Mouse (Mus musculus) WW6 (cell line): ENCODE measurements around the gene Mast4.

Experiments
- DNase-seq: peaks from one replicate; pipeline ENCODE4 v3.0.0-alpha.2; 2013; ENCODE audit warnings: low read depth, low spot score

Mast4 gene

DNA sequence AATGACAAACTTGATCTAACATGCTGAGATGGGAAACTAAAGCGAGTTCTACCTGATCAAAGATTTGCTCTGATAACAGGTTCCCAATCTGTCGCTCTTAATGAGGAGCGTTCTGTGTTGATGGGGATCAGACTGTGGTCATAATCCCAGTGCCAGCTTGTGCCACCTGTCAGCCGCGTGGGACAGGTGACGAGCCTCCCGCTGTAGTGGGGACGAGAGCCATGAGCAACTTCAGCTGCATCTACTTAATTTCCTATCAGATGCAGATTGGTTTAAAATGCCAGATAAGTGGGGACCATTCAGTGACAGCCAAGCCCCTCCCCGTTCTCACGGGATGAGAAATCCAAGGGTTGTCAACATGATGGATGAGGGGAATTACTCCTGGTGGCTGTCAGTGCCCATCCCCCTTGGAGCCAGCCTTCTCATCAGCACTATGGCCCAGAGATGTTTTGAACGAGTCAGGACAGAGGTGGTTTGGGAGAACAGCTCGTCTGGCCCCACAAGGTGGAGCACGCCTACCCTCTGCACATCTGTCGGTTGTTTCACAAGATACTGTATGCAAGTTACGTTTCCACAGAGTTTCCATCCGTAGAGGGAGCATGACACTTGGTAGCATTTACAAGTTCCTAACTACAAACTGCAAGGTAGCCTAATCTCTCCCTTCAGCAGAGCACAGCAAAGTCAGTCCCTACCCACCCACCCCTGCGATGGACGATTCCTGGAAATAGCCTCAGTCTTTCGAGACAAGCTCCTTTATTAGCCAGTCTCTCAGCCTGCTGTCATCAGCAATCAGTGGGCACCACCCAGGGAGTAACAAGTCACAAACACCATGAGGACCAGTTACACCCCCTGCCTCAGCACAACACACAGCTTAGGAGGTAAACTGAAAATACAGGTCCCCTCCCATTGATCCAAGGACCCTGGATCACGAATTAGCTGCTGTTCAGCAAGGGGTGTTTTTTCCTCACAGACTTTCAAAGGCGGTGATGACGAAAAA lies 212.2 kb downstream of the Mast4 start:
- no peak for DNase-seq

DNA sequence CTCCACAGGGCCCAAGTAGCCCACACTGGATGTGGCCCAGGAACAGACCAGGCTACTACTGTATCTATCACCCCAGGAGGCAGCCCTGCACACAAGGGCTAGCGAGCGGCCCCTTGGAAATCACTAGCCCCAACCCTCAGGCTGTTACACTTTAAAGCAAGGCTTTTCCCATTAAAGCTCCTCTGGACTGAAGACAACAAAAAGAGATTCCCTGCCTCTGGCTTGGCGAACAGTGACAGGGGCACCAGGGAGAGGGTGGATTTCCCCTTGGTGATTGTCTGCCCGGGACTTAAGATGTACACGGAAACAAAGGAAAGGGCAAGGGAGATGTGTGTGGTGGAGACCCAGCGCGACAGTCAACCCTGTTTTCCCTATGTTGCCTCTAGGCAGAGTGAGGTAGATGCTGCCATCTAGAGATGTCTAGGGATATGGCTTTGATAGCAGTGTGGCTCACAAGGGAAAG lies 213.6 kb downstream of the Mast4 start:
- no peak for DNase-seq

DNA sequence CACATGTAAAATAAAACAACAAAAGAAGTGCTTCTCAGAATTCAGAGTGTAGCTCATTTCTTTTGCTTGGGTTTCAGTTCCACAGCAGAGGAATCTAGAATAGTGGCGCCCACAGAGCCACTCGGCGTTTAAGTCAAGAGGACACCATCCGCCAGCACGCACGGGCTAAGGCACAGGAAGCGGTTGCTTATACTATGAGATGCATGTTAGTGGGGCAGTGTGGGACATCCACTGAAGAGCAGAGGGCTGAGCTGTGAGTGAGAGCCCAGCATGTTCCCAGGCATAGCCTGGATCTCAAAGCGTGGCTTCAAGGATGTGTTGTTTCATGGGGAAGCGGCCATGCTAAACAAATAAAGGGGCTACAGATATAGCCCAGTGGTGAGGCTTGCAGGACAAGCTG lies 214.6 kb downstream of the Mast4 start:
- no peak for DNase-seq

DNA sequence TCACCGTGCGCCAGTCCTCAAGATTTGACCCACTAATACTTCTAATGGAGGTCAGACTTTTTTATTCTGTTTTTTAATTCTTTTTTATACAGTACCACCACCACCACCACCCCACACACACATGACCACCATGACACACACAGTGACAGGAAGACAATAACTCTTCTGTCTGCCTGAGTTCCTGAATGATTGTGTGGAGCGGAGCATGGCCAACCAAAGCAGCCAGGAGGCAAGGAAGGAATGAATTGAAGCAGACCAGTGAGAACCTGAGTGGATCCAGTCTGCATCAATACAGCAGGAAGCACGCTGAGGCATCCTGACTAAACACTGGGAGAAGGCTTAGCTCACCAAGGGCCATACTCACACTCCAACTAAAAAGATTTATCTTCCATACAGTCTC lies 219.2 kb downstream of the Mast4 start:
- DNase-seq, result no peak

DNA sequence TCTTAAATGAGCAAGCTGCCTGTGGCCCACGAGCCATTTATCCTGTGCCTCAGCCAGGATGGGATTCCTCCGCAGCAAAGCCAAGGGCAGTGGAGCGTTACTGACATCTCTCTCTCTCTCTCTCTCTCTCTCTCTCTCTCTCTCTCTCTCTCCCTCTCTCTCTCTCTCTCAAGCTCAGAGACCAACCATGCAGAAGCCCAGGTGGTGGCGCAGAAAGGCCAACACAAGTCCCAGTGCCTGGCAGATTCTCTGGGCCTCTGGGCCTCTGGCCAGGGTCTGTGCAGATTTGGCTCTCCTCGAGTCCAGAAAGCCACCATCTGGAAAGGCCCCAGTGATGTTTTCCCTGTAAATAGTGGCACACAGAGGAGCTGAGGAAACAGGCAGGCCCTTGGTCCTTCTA lies 220.0 kb downstream of the Mast4 start:
- no peak for DNase-seq

DNA sequence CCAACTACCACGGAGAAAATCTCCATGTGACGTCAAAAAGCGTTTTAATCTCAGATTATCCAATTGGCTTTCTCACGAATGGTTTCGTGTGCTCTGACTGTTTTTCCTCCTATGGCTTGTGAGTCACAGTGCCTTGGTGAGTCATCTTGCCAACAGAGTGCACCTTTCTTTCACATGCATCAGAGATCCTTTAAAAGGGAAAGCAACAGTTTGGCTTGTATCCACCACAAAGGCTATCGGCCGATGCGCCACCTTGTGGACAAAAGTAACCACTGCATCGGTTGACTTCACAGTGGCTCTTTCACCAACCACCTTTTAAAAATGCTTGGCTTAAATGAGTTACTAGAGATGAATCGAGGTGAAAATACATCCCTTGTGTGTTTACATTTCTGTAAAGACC lies 224.4 kb downstream of the Mast4 start:
- no peak for DNase-seq

DNA sequence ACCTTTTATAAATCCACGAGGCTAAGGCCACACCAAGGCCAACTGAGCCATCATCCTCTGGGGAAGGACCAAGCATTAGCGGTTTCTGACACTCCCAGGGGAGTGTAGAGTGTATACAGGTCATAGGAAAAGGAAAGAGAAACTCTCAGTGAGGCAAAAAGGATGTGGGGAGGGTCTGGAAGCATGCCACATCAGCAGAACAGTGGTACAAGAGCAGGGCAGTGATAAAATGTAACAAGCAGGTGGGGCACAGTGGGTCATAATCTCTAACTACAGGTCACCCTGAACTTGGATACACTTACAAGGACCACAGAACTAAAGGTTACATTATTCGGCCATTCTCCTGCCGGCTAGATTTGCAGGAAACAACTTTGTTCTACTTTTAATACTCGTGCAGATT lies 226.9 kb downstream of the Mast4 start:
- DNase-seq, result no peak

DNA sequence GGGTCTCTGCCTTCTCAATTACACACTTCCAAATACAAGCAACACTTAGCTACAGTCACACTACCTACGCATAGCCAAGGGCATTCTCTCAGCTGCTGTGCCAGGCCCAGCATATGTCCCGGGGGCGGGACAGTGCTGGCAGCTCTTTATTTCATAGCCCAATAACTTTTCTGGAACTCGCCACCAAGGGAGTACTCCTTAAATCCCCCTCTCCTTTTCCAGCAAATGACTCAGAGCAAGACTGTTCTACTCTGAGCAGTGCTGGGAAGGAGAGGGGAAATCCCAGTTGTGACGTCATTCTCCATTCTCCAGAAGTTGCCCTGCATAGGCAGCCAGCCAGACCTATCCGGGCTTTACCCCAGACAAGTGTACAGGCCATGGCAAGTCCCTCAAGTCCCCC lies 231.7 kb downstream of the Mast4 start:
- no peak for DNase-seq

DNA sequence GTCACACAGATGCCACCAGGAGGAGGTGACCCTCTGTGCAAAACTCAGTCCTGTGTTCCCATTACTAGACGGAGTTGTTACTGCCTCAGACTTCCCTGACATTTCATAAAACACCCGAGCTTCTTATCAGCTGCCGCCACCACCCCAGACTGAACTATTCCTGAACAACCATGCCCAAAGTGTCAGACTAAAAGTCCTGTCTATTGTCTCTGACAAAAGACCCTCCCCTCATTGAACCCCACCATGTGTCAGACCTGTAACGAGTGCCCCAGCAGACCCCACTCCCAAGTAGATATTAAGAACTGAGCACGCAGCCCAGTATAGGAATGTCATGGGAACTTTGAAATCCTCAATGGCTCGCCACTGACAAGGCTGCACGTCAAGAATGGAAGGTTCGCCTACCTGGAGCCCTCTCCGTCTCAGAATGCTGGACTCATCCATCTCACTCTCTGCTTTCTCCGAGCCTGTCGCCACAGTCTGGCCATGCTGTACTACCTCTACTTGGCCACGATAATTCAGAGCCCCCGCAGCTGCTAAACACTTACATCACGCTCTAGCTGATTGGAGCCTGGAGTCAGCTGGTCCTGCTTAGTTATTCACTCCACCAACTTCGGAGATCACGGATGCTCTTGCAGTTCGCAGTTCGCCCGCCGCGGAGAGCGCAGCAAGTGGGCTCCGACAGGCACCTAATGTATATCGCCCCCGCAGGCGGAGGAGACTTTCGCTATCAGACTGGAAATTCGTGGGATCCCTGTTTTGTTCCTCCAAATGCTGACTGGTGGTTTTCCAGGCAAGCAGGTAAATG lies 237.7 kb downstream of the Mast4 start:
- DNase-seq, result peak; percentile 53

DNA sequence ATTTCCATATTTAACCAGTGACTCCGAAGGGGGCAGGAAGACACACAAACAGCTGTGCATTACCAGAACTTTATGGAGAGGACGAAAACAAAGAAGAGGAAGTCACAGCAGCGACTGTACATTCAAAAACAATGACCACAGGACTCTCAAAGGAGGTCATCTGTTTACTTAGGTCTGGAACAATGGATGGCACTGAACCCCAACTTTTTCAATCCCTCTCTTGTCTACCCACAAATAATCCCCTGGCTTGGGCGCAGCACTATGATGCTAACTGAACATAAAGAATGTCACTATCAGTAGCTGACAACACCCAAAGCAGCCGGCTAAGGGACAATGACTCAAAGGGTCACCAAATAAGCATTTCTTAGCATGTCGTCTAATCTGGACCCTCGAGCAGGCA lies 238.8 kb downstream of the Mast4 start:
- DNase-seq, result no peak

DNA sequence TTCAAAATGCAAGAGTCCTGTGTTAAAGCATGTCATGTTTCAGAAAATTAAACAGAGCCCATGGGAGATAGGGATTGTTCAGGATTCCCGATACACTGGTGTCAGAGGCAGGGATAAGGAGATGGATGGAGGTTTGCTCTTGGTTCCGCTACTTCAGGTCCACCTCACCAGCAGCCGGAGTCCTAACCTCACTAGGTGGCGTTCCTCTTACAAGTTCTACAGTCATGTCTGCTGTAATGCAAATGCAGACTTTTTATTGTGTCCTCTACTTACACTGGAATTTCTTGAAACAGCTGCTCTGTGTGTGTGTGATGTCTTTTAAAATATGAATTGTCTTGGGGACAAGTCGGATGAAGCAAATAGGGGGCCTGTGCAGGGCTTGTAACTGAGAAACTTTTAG lies 239.7 kb downstream of the Mast4 start:
- no peak for DNase-seq

DNA sequence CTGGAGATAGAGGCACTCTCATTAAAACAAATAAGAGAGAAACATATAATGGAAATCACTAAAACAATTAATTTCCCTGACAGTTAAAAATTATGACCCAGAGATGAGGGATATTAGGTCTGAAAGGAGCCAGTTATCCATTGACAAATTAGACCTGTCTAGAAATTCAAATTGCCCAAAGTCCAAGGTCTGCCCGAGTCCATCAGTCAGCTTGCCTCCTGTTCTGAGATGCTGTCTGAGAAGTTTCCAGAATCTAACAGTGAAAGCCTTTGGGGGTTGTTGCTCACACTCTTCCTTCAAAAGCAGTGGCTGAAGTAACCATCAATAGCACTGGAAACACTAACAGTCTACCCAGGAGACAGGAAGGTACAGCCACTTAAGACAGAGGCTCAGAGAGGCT lies 240.6 kb downstream of the Mast4 start:
- no peak for DNase-seq

DNA sequence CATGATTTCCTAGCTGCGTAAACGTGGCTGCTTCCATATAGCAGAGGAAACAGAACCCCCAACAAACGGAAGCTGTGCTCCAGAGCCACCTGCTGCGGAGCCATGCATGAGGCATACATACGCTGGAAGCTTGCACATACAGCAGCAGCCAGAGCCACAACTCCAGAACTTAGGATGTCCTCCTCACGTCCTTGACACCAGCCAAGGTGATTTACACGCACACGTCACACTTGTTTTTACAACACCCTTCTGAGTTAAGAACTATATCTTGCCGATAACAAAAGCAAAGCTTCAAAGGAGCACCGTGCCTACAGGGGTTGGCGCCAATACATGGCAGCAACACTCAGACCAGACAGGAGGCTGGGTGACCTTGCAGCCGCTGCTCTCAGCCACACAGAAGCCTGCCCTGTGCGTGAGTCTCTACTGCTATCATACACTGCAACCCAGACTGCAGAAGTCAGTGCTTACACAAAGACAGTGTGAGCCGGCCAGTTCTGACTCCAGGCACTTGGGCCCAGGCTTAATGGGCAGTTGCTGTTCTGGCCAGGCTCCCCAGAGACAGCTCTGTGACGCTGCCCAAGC lies 248.7 kb downstream of the Mast4 start:
- DNase-seq, result no peak

DNA sequence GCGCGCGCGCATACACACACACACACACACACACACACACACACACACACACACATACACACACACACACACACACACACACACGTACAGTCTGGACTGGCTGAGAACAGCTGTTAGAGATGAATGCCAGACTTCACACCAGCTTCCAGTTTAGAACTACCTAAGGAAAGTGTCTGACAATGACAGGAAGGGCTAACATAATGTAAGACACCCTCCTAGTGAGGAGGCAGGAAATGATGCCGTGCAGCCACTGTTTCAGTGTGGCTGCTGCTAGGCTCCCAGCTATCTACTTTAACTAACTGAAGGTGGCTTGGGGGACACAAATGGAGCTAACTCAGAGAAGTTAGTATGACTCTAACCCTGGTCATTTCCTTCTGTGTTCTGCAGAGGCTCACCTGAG lies 251.4 kb downstream of the Mast4 start:
- no peak for DNase-seq

DNA sequence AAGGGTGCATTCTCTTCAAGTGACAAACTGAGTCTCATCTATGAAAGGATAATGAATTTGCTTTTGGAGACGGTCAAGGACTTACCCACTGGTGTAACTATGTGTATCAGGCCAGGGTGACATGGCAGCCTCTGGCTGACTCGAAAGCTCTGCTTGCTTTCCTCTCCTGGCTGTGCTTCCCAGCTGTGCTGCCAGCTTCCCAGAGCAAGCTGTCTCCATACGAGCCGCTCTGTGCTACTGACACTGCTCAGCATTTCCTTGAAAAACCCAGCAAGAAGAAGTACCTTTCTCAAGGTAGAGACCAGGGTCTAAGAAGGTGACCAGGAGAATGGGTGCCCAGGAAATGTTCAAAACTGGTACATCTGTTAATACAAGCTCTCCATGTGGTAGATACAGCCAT lies 254.5 kb downstream of the Mast4 start:
- DNase-seq, result no peak

DNA sequence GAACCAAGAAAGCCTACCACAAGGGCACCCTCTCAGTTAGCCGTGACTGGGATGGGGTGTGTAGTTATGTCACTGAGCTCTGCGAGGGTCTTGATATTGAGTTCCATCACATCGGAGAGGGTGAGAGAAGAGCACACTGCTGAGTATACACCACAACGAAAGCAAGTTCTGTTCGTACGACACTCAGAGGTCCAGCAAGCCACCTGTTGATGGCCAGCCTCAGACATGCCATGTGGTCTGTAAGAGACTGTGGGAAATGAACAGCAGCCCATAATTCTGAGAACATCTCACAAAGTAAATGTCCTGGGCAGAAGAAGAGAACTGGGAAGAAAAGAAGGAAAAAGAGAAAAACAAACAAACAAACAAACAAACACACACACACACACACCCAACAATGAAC lies 255.5 kb downstream of the Mast4 start:
- DNase-seq, result no peak

DNA sequence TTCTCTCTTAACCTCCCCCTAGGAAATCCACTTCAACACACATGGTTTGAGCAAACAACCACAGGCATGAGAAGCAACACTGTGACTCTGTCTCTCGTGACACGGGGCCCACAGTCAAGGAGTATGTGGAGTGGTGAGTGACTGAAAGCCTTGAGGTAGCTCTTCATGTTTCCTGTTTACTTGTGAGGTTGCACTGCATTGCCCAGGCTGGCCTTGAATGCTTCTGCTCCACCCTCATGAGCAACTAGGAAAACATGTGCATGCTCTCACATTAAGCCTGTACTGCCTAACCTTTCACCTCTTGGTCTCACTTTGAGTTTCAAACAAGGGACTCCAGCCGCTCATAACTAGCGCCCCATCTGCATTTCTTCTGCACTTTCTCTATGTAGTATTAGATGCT lies 260.8 kb downstream of the Mast4 start:
- DNase-seq, result no peak

DNA sequence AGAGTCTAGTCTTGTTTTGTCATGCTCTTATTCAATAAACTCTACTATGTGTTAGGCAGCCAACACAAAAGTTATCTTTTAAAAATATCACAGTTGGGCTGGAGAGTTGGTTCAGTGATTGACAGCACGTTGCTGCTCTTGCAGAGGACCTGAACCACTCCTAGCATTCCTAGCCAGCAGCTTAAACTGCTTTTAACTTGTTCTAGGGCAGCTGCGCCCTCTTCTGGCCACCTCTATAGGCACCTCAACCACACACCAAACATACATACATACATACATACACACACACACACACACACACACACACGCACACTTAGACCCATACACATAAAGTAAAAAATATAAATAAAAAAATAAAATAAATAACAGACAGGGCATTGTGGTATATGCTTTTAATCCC lies 262.5 kb downstream of the Mast4 start:
- DNase-seq, result peak; percentile 4

DNA sequence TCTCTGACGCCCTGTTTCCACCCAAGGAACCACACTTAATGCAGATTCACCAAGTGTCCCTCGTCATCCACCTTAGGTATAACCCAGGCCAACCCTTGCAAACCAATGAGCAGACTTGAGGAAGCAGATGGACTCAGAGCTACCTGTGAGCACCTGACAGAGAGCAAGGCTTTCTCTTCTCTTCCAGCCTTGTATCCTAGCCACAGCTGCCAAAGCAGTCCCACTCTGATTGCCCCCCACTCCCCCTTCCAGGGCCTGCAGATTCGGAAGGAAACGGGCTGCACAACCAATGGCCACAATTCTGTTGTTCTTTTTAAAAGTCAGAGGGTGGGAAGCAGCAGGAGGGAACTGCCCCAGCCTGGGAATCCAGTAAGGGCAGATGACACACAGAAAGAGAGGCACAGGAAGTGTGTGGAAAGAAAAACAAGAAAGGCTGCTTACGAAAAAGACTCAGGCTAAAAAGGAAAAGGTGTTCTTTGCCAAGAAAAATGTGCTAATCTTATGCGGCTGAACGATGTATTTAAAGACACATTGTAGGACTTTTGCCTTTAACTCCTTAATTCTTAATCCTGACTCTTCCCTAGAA lies 266.6 kb downstream of the Mast4 start:
- no peak for DNase-seq

DNA sequence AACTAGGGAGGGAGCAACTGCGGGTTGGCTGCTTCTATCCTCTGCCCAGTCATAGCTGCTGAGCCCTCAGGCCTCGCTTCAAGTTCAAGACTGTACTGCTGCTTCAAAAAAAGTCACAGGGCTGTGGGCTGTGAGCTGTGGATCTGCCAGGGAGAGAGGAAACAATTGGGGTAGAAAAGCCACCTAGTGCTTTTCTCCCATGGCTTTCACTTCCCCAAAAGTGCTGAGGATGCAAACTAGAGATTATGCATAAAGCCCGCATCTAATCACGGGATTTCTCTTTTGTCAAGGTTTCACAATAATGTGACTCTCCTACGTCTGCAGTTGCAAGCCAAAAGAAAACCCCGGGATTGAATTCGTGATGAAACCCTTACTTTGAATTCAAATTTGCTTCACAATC lies 268.9 kb downstream of the Mast4 start:
- DNase-seq, result no peak

DNA sequence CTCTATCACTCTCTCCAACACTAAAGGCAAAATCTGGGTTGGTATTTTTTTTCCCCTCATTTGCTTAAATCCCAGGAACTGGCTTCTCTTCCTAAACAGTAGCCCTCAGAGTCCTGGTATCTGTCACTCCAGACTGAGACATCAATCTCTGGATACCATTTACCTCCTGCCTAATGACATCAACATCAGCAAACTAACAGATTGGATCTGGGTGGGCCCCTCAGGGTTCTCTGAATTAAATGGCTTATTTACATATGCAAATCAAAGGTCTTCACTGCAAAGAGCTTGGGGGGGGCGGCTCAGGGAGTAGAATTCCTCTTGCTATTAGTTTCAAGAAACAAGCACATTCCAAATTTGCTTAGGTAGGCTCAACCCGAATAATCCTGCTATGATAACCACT lies 272.6 kb downstream of the Mast4 start:
- DNase-seq, result no peak
